Mouse (Mus musculus): ENCODE measurements around the gene Tecrl. TPM values are rescaled to one million over a fixed set of nuclear protein-coding genes. Genes with fewer than 3 reads are reported as not detected.

Tecrl gene
- polyA plus RNA-seq (2012) = not detected in 2 replicates

- no peak for TF ChIP-seq GATA1 (IDR thresholded peaks at IDR 0.05; ENCODE audit: low read length)
Observed at GRCm38 (mm10) chr5:83354846-83355561, at the start of gene Tecrl. Gene Tecrl (minus strand): TSS chr5:83355195.

GRCm38 (mm10) chr5:83385021-83385420 is 30.0 kb upstream of the Tecrl start:
- TF ChIP-seq GATA1 (IDR thresholded peaks at IDR 0.05; ENCODE audit: low read length) = no peak

GRCm38 (mm10) chr5:83351615-83352014 is 3.4 kb downstream of the Tecrl start:
- no peak for TF ChIP-seq GATA1 (IDR thresholded peaks at IDR 0.05; ENCODE audit: low read length)

GRCm38 (mm10) chr5:83339144-83339543 is 15.9 kb downstream of the Tecrl start:
- no peak for TF ChIP-seq GATA1 (IDR thresholded peaks at IDR 0.05; ENCODE audit: low read length)

GRCm38 (mm10) chr5:83267148-83267776 is 87.7 kb downstream of the Tecrl start:
- no peak for TF ChIP-seq GATA1 (IDR thresholded peaks at IDR 0.05; ENCODE audit: low read length)

- TF ChIP-seq GATA1 (IDR thresholded peaks at IDR 0.05; ENCODE audit: low read length) = no peak
Observed at GRCm38 (mm10) chr5:83260059-83260458, 94.9 kb downstream of the Tecrl start.

- no peak for TF ChIP-seq GATA1 (IDR thresholded peaks at IDR 0.05; ENCODE audit: low read length)
Observed at GRCm38 (mm10) chr5:83254141-83254540, 100.9 kb downstream of the Tecrl start.

- TF ChIP-seq GATA1 (IDR thresholded peaks at IDR 0.05; ENCODE audit: low read length) = no peak
Observed at GRCm38 (mm10) chr5:83238848-83239452, 116.0 kb downstream of the Tecrl start.

All from G1E-ER4 (cell line).